Mouse (Mus musculus) inflammation-experienced regulatory T-cells, adult 6 months (primary cell): Measurements from ENCODE around the gene Slc36a2. TPM values are rescaled to one million over a fixed set of nuclear protein-coding genes. Genes with fewer than 3 reads are reported as not detected.
A peak's percentile ranks its signal among the peaks of the same experiment; 100 is the strongest.
"Not testable (repeated sequence)": the region's sequence is repeated elsewhere in the genome, so short reads cannot be mapped to it uniquely, and the experiment has no call there.

ENCODE experiments used
- ATAC-seq: one replicate; pipeline ENCODE4 v1.8.0; 2017
- polyA plus RNA-seq, 3 experiments: library from polyadenylated mRNA; unstranded; fragments of 100-300 nt; shearing (Covaris generic); gene quantifications; one replicate each; pipeline ENCODE4 v1.2.1; 2017

Slc36a2 gene
- polyA plus RNA-seq, 3 experiments from 2014 or later, result 0.30 TPM; not detected in 2

DNA sequence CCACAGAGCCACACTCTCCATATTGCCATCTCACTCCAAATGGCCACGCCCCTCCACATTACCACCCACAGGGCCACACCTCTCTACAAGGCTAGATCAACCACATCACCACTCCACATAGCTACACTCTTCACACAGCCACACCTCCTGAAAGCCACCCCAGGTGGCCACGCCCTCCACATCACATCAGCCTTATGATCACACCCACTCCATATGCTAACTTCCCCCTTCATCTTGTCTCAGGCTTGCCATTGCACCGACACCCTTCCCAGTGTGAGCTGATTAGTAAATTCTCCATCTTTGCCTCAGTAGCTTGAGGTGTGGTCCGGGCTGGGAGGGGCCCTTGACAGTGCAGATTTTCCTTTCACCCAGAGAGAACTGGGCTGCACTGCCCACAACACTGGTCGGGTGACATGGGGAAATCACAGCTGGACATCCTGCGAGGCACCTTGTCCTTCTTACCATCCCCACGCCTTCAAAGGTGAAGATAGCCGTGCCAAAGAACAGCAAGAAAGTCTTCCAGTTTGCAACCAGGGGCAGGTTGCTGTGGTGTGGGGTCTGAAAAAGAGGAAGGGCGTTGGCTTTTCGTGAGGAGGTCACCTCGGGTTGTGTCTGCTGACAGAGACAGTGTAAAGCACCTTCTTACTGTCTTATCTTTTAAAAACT, 53.7 kb downstream of the Slc36a2 start:
- ATAC-seq, result peak; percentile 67

DNA sequence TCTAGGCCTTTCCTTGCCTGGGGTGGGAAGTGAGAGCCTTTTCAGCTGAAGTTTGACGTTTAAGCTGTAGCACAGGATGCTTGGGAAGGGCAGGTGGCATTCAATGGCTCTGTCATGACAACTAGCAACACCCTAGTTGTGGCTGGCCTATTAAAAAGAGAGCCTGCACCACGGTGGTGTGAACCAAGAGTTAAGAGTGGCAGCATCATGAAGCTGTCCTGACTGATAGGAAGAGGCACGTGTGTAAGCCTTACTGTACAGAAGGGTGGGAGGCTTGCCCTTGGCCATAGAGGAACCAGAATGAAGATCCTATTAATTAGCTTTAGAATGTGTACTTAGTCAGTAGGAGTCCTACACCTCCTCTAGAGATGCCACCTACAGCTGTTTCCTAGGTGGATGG, 56.5 kb downstream of the Slc36a2 start:
- no peak for ATAC-seq

DNA sequence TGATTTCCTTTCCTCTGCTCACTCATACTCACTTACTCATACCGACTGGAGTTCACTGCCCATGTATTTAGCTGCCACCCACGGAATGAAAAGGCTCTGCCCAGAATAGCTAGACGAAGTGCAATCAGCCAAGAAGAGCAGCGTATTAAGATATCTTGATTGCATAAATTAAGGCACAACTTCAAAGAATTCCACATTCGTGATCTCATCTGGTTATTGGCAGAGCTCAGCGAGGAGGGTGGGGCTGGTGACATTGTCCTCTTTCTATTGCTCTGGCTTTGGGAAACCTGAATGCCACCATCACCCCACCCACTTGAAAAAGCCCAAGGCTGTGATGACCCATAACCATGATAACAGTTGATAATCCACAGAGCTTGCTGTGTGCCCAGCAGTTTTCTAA, 56.9 kb downstream of the Slc36a2 start:
- no peak for ATAC-seq

GRCm38 (mm10) chr11:55126663-55127062, 58.2 kb downstream of the Slc36a2 start:
- ATAC-seq, result no peak

- no peak for ATAC-seq
Measured at GRCm38 (mm10) chr11:55121430-55121829, 63.4 kb downstream of the Slc36a2 start.

DNA sequence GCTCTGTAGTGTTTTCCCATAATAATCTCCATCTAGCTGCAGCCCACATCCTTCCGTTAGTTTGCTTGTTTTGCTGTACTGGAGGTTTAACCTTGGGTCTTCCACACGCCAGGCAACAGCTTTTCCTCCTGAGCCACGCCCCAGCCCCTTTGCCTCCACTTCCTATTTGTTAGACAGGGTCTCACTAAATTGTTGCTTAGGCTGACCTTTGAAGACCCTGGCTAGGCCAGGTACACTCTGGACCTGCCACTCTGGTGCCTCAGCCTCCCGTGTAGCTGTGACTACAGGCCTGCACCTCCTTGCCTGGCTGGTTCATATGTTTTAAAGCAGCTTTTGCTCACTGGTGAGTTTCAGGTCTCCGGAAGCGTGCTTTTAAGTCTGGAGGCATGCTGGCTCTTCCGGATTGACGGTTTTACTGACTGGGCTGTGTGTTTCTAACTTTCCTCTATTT, 64.0 kb downstream of the Slc36a2 start:
- ATAC-seq, result peak; percentile 85

- ATAC-seq, result no peak
Measured at GRCm38 (mm10) chr11:55120279-55120678, 64.6 kb downstream of the Slc36a2 start.

GRCm38 (mm10) chr11:55117031-55117430, 67.8 kb downstream of the Slc36a2 start:
- ATAC-seq, result no peak

- ATAC-seq, result no peak
Measured at GRCm38 (mm10) chr11:55116004-55116403, 68.9 kb downstream of the Slc36a2 start.

- ATAC-seq, result no peak
Measured at GRCm38 (mm10) chr11:55114291-55114690, 70.6 kb downstream of the Slc36a2 start.

DNA sequence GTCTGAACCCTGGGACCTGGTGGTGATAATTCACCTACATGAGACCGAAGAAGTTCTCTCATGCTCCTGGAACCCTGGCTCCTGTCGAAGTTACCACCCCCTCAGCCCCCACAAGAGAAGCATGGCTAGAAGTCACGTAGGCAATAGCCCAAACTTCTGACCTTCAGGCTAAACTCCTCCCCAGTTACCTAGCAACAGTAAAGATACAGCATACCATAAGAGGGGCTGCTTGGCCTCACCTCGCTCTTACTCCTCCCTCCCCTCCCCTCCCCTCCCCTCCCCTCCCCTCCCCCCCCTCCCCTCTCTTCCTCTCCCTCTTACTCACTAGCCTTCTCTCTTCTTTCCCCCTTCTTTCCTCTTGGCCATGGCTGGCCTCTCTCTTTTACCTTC, 71.0 kb downstream of the Slc36a2 start:
- not testable (repeated sequence) for ATAC-seq

DNA sequence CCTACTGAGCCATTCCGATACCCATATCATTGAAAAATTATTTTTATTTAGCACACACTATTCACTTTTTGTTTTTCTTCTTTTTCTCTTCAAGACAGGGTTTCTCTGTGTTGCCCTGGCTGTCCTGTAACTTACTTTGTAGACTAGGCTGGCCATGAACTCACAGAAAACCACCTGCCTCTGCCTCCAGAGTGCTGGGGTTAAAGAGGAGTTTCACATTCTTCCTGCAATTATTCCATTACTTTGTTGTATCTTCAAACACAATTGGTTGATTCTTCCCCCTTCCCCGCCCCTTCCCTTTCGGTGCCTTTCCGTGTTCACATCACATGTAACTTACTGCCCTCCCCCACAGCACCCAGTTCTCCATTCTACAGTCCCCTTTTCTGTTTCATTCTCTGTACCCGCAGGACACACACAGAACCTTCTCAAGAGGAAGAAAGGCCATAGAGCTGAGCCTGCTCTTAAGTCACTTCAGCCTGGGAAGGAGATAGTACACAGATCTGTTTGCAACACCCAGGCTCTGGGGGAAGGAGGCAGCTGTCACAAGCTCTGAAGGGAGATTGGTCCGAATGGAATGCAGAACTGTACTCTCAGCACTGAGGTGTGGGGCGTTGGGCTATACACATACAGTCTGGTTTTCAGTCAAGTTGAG, 71.5 kb downstream of the Slc36a2 start:
- ATAC-seq, result no peak

GRCm38 (mm10) chr11:55110566-55111169, 74.2 kb downstream of the Slc36a2 start:
- ATAC-seq, result no peak

- ATAC-seq, result no peak
Measured at GRCm38 (mm10) chr11:55109521-55110300, 75.2 kb downstream of the Slc36a2 start.

Other genes starting within 250 kb of the Slc36a2 start
- gene Tnip1, start 222.2 kb downstream of the Slc36a2 start, polyA plus RNA-seq, result 100 to 1,000 TPM in 2 of 3 experiments, 10 to 100 TPM in 1; 64.4 to 113 (median 110) TPM
- gene Anxa6, start 151.6 kb downstream of the Slc36a2 start, polyA plus RNA-seq, result 100 to 1,000 TPM; 347 to 625 (median 370) TPM
- gene Ccdc69, start 106.9 kb downstream of the Slc36a2 start, polyA plus RNA-seq, result 10 to 100 TPM; 75.5 to 92.6 (median 81.1) TPM
- 100 to 1,000 TPM; 118 to 154 (median 154) TPM for gene Gm2a, start 87.0 kb downstream of the Slc36a2 start, polyA plus RNA-seq
- under 1 TPM; 0.31 to 0.98 (median 0.54) TPM for gene Slc36a3, start 33.4 kb downstream of the Slc36a2 start, polyA plus RNA-seq
- gene Slc36a1, start 19.3 kb upstream of the Slc36a2 start, polyA plus RNA-seq, result 1 to 10 TPM; 3.6 to 4.7 (median 4.6) TPM
- not detected for gene Fat2, start 151.5 kb upstream of the Slc36a2 start, polyA plus RNA-seq
- not detected for gene Sparc, start 238.1 kb upstream of the Slc36a2 start, polyA plus RNA-seq